Mouse (Mus musculus) bone marrow, adult 2 months (tissue): ENCODE measurements around the gene Dnase1l3. TPM values are rescaled to one million over a fixed set of nuclear protein-coding genes. Genes with fewer than 3 reads are reported as not detected.
"Not testable (repeated sequence)": the region's sequence is repeated elsewhere in the genome, so short reads cannot be mapped to it uniquely, and the experiment has no call there.

Source experiments
- H3K27ac ChIP-seq: fragments of 200-500 bp; 2 replicates; pipeline ENCODE4 v1.5.1; 2012; ENCODE audit warnings: low read depth, mild to moderate bottlenecking, control low read depth, inconsistent platforms, low read length; ENCODE audit not compliant: control insufficient read depth, poor library complexity, insufficient read depth
- H3K4me1 ChIP-seq: fragments of 200-500 bp; 2 replicates; pipeline ENCODE4 v1.6.1; 2011; ENCODE audit warnings: low read length; ENCODE audit not compliant: control insufficient read depth, insufficient read depth
- H3K4me3 ChIP-seq: fragments of 200-500 bp; replicated peaks from 2 replicates; pipeline ENCODE3; 2011; ENCODE audit warnings: mild to moderate bottlenecking, low read depth, low read length, control low read depth; ENCODE audit not compliant: control insufficient read depth
- CTCF ChIP-seq: fragments of 200-500 bp; IDR thresholded peaks from 2 replicates; pipeline ENCODE4 v1.5.1; 2011; ENCODE audit warnings: low read length, control low read depth; ENCODE audit not compliant: control insufficient read depth, insufficient read depth
- POLR2A ChIP-seq: fragments of 200-500 bp; IDR thresholded peaks from 2 replicates; pipeline ENCODE4 v1.6.1; 2011; ENCODE audit warnings: low read depth, mild to moderate bottlenecking, control low read depth, low read length, borderline replicate concordance; ENCODE audit not compliant: control insufficient read depth
- WGBS: fragments of 180-500 bp; shearing (Covaris S2); methylation state at CpG from one replicate; pipeline ENCODE4 v1.1.7; 2018; 5-methylcytosine and 5-hydroxymethylcytosine counted together
- polyA plus RNA-seq: library from polyadenylated mRNA; stranded (reverse); fragments of >200 nt; gene quantifications from 2 replicates; pipeline ENCODE4 v1.2.4, GENCODE M21; 2011; ENCODE audit warnings: low replicate concordance; ENCODE audit not compliant: missing spikeins, insufficient read depth, insufficient read length

The Dnase1l3 gene
- polyA plus RNA-seq, 1 experiment: 1.6 TPM

- TF ChIP-seq CTCF: no peak
- TF ChIP-seq POLR2A: no peak
These were observed 12.7 kb upstream of the Dnase1l3 start for GRCm38 (mm10) chr14:8007084-8007483.

GRCm38 (mm10) chr14:8006061-8006460 is 11.7 kb upstream of the Dnase1l3 start:
- H3K4me1 ChIP-seq, H3K4me3 ChIP-seq, H3K27ac ChIP-seq: not testable (repeated sequence)
- 72% methylated on average over 3 of the region's 3 CpGs for WGBS

More at GRCm38 (mm10) chr14:8007084-8007483, 12.7 kb upstream of the Dnase1l3 start:
- Histone ChIP-seq H3K4me3 (no peak overlapping the region), H3K27ac (peak overlapping the region; percentile 7; the same call in 1 of the 2 replicates), H3K4me1 (peaks cover 3% of the 10 kb centered on the region; the same call in 1 of the 2 replicates)

- WGBS: 15% methylated on average over 18 of the region's 18 CpGs
- no peak overlapping the region for H3K27ac ChIP-seq
- H3K4me1 ChIP-seq: peaks cover 3% of the 10 kb centered on the region; the same call in 1 of the 2 replicates
- TF ChIP-seq POLR2A: no peak
- no peak overlapping the region for H3K4me3 ChIP-seq
These were observed 9.6 kb upstream of the Dnase1l3 start for GRCm38 (mm10) chr14:8003727-8004670.

GRCm38 (mm10) chr14:8003093-8003670 is 8.8 kb upstream of the Dnase1l3 start:
- no peak overlapping the region for H3K27ac ChIP-seq
- H3K4me3 ChIP-seq: peak overlapping the region; percentile 71
- TF ChIP-seq CTCF: no peak
- TF ChIP-seq POLR2A: peak; percentile 4; the same call in 1 of the 2 replicates
- under 1% methylated on average over 23 of the region's 23 CpGs for WGBS
- H3K4me1 ChIP-seq: peaks cover 3% of the 10 kb centered on the region; the same call in 1 of the 2 replicates

GRCm38 (mm10) chr14:8002432-8003092 is 8.2 kb upstream of the Dnase1l3 start, which contains the start of gene Abhd6:
Gene Abhd6, plus strand, starts transcription at chr14:8002902.
- Histone ChIP-seq H3K4me3 (peak within 1 kb of the TSS; percentile 71), H3K4me1 (peaks cover 3% of the 10 kb centered on the region; the same call in 1 of the 2 replicates), H3K27ac (no peak within 1 kb of the TSS)
- under 1% methylated on average over 38 of the region's 38 CpGs for WGBS
- peak; percentile 7; the same call in 1 of the 2 replicates for TF ChIP-seq POLR2A
- no peak for TF ChIP-seq CTCF

- no peak for TF ChIP-seq CTCF
- TF ChIP-seq POLR2A: no peak
- H3K4me1 ChIP-seq: no peaks in the 10 kb centered on the region; the same call in 1 of the 2 replicates
- no peak overlapping the region for H3K27ac ChIP-seq
- 51% methylated on average over 17 of the region's 17 CpGs for WGBS
- H3K4me3 ChIP-seq: no peak overlapping the region
These were observed 6.7 kb upstream of the Dnase1l3 start for GRCm38 (mm10) chr14:8000831-8001685.

- 84% methylated on average over 5 of the region's 5 CpGs for WGBS
- Histone ChIP-seq H3K27ac (no peak overlapping the region), H3K4me3 (no peak overlapping the region), H3K4me1 (peaks cover 3% of the 10 kb centered on the region; the same call in 1 of the 2 replicates)
- TF ChIP-seq POLR2A: no peak
- no peak for TF ChIP-seq CTCF
These were observed 5.9 kb upstream of the Dnase1l3 start for GRCm38 (mm10) chr14:8000247-8000646.
